Mouse (Mus musculus) spleen, adult 18-20 months (tissue): ENCODE measurements around the gene Prkar2a.

Experiments used
- DNase-seq, 2 experiments: peaks; one replicate each; pipeline ENCODE4 v3.0.0; 2022; ENCODE audit warnings: mixed read lengths in 2 of 2

The Prkar2a gene

DNA sequence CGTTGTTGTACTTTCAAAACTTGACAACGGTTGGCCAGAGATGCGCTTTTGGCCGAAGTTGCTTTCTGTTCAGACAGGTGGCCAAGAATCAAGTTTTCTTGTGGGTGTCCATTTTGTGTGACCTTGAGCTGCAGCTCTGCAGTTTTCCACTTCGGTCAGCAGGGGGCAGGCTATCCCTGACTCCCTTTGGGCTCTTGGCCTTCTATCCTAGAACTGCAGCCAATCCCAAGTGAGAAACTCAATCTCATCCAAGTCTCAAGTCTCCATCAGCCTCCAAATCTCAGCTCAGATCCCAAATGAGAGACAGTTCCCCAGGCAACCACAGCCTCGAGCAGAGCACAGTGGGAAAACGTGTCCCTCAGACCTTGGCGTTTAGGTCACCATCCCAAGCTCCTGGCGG lies 64.2 kb downstream of the Prkar2a start:
- DNase-seq, result peak; percentile 16 to 47

DNA sequence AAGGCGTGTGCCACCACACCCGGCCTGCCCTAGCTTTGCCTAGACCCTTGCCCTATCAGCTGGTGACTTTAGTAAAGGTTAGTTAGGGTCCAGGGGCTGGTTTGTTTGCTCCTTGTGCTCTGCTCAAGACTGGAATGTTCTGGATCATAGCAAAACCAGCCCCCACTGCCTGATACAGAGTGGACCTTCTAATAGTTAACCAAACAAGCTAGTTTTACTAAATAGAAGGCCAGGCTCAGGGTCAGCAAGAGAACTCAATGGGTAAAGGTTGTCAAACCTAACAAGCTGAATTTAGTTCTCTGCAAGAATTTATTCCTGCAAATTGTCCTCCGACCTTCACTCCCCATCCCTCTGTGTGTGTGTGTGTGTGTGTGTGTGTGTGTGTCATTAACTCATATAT lies 64.9 kb downstream of the Prkar2a start:
- no peak for DNase-seq

DNA sequence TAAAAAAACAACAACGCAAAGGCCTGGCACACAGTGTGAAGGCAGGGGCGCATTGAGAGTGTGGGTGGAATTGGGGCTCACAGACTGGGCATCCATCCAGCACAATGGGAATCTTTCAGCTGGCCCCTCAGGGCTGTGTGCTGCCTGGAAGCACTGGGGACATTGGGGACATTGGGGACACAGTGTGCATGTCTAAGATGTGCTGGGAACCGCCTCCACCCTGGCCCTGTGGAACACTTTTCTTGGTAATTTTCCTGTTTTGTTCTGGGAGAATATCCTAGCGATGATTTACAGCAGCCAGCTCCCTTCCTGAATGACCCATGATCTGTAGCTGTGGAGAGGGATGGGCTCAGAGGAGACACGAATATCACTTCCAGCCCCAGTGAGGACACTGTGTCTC lies 65.3 kb downstream of the Prkar2a start:
- DNase-seq, result no peak

DNA sequence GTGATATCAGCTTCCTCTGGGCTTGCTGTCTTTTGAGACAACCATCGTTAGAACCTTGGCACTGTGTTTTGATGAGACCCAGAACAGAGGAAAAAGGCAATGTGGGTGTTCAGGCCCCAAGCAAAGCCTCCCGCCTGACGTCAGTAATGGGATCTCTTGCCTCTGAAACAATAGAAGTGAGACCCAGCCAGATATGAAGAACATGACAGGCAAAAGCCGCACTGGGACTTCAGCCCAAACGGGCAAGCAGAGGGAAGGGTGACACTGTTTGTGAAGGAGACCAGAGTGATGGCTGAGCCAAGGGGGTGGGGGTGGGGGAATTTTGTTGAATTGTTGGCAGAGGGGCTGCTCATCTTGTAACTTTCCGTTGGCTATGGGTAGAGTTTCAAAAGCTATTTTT lies 68.3 kb downstream of the Prkar2a start:
- DNase-seq, result no peak

DNA sequence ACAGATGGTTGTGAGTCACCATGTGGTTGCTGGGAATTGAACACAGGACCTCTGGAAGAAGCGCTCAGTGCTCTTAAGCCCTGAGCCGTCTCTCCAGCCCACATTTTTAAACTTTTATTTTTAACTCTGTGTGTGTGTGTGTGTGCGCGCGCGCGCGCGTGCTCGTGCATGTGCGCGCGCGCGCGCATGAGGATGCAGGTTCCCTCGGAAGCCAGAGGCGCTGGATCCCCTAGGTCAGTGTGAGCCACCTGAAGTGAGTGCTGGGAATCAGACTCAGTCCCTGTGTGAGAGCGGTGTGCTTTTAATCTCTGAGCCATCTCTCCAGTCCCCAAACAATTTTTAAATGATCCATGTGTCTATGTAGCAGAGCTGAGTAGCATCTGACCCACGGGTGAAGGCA lies 70.0 kb downstream of the Prkar2a start:
- DNase-seq, result no peak

DNA sequence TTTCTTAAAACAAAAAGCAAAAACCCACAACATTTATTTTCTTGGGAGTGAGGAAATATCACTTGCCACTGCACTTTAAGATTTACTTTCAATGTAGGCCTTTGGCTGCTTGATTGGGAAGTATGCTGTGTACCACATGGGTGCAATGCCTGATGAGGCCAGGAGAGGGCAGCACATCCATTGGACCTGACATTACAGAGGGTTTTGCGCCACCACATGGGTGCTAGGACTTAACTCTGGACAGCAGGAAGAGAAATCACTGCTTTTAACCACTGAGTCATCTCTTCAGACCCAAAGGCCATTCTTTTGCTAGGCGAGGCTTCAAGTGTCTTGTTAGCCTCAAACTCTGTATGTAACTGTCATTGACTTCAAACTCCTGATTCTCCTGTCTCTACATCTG lies 70.7 kb downstream of the Prkar2a start:
- peak in 1 of 2 experiments; percentile 43 for DNase-seq

DNA sequence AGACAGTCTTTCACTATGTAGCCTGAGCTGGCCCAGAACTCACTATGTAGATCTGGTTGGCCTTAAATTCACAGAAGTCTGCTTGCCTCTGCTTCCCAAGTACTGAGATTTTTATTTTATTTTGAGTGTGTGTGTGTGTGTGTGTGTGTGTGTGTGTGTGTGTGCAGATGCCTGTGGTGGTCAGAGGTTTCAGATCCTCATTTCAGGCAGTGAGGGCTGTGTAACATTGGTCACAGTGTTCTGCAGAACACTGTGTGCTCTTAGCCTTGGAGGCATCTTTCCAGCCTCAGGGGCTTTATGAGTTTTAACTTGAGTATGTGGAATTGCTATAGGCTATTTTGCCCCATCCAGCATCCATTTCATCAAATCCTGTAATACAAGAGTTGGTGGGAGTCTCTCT lies 72.4 kb downstream of the Prkar2a start:
- DNase-seq, result no peak

DNA sequence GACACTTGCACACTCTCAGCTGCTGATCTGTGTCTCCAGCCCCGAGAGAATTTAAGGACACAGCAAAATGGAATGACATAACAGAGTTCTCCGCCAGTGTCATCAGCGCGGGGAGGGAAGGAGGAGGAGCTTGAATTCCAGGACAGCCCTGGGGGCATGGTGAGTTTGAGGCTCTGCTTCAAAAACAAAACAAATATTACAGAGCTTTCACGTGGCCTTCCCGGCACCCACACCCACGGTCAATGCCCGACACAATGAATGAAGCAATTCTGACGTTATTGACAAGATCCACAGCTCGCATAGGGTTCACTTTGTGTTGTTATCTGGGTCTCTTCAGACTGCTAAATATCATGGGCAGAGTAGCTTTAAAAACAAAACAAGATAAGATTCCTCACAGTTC lies 75.9 kb downstream of the Prkar2a start:
- DNase-seq, result no peak

DNA sequence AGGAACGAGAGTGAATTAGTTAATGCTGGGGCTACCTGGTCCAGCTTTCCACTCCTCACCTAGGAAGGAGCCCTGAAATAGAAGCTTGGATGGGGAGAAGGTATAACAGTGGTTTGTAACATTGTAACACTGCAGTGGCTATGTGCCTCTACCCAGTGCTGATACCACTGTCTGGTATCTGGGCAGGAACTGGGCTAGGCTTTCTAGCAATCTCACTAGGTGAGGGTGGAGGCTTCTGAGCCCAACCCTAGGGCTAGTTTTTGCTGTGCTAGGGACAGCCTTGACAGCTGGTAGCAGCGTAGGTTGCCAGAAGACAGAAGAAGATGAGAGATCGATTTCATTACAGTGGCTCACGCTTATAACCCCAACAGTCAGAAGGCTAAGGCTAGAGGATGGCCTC lies 87.5 kb downstream of the Prkar2a start:
- DNase-seq, result no peak

DNA sequence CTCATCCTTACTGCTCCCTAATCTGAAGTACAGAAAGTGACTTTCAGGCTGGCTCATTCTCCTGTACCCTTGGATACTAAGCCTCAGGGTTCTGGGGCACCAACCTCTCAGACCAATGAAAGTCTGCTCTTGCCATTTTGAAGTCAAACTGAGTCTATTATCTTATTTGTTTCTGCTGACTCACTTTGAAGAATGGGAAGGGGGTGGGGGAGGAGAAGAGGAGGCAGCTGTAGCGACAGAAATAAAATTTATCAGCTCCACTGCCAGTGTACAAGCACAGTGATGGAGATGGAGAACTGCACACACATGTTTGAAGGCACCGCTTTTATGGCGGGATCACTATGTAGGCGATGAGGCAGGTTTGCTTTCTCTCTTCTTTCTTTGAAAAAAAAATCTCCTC lies 88.2 kb downstream of the Prkar2a start:
- DNase-seq, result no peak

DNA sequence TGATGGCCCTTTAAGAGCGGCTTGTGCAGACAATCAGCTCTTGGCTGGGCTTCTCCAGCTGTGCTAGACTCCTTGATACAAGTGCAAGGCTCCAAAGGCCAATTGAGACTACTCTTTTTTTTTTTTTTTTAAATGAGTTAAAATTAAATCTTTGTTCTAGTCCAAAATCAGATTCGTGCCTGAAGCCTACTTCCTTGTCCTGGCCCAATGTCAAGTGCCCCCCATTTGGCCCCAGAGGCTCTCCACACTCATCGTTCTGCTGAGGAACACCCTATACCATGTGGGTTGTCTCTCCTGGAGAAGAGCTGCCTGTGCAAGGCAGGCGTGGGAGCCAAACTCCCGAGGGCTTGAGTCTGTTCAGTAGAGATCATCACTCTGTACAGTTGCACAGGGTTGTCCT lies 91.8 kb downstream of the Prkar2a start:
- DNase-seq, result no peak

DNA sequence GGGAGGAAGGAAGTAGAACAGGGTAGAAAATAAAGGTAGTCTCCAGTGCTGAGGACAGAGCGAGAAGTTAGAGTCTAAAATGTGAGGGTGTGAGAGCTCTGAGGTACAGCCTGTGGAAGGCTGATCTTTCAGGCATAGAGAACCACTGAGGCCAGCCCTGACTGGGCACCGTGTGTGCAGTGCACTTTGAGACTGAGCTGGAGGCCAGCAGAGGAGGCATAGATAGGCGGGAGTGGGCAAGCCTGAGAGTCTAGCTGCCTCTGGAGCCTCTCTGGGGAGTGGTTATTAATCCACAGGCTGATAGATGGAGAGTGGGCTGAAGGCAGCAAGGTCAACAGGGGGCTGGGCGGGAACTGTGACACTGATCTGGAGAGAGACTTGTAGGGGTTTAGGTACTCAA lies 92.8 kb downstream of the Prkar2a start:
- DNase-seq, result no peak

DNA sequence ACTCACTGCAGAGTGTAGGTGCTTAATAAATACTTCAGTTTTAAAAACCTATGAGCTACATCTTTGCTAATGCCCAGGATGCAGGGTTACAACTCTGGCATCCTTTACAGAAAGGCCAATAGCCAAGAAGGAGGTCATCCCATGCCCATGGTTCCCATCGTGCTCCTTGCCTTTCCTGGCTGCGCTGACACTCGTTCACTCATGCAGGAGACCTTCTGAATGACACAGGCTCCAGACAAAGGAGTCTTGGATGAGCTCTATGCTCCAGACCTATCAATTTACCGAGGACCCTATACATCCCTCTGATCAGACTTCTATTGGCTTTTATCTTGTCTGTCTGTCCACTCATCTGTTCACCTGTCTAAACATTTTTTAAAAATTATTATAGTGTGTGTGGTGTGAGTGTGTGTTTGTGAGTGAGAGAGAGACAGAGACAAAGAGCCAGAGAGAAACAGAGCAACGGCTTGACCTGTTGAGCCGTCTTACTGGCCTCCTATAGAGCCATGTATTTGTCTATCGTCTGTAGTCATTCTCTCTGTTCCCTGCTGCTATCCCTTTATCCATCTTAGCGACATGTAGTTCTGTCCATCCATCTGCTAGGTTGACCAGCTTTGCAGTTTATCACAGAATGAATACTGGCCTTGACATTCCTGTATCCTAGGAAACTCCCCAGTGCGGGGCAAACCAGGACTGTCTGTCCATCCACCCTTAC lies 93.9 kb downstream of the Prkar2a start:
- no peak for DNase-seq

DNA sequence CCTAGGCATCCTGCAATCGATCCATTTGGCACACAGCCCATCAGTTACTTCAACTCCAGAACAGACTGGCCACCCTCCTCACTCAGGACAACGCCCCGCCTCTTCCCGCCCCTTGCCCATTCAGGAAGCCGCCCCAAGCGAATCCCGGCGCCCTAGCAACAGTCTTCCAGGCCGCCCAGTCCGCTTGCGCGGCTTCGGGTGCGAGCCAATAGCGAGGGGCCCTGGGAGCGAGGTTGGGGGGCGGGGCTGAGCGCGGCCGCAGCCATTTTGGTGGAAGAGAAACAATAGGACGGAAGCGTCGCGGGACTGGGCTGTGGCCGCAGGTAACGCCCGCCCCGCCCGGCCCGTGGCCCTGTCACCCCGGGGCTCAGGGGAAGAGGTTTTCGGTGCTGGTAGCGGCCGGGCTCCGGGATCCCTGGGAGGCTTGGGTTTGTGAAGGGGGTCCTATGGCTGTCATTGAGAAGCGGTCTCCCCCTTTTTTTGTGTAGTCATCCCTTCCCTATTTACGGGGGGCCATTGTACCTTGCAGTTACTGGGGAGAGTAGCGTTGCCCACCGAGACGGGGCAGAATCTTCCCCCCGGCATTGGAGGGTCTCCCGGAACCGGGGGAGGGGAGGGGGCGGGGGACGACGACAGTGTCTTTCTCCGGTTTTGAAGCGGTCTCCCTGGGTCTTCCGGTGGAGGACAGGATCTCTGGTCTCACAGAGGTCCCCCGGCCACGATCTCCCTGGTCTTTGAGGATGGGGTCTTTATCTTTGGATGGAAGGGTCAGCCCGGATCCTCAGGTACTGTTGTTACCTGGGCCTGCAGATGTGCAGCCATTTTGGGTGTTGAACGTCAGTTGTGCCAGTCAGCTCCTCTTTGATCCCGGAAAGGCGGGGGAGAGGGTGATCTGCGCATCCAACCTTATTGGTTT lies 94.7 kb downstream of the Prkar2a start, which contains the start of gene Ip6k2:
Ip6k2 (plus strand) TSS at position 249 of the 916 bp plus-strand sequence.
- peak; percentile 92 to 94 for DNase-seq

DNA sequence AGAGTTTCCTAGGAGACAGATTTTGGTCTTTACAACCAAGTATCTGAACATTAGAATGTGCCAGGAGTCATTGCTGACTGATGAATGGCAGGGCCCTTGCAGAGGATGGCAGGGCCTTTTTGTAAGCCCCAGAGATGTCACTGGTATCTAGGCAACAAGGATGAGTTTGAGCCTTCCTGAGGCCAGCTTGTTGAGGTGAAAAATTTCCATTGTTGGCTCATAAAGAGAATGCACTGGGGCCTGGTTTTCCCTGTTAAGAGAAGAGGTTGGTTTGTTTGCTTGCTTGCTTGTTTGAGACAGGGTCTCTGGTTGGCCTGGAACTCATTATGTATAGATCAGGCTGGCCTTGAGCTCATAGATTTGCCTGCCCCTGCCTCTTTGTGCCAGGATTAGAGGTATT lies 96.3 kb downstream of the Prkar2a start:
- no peak for DNase-seq

DNA sequence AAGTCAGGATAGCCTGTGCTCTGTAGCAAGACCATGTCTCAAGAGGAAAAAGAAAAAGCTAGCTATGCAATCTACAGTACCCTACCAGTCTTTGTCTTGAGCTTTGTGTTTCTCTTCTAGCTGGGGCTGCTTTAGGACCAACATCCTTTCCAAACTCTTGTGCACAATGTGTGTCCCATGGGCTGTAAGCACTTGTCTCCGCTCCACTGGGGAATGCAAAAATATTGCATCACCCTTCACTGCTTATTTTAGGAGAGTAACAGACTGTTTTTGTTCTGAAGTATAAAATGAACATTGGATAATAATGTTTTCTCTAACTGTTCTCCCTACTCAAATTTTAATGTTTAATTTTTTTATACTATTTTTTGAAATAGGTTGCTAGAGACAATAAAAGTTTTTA lies 97.4 kb downstream of the Prkar2a start:
- no peak for DNase-seq

DNA sequence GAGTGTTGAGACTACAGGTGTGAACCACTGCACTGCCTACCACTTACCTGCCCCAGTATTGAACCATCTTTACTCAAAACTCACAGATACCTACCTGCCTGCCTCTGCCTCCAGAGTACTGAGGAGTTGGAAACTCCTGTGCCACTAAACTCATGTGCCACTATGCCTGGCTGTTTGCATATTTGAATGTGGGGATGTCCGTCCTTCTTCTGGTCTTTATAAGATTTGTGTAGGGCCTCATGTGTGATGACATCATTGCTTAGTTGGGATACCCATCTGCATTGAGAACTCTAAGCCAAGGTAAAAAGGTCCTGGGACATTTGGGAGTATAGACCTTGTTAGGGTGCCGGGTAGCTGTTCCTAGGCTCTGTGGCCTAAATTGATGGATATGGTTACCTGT lies 98.0 kb downstream of the Prkar2a start:
- no peak for DNase-seq

DNA sequence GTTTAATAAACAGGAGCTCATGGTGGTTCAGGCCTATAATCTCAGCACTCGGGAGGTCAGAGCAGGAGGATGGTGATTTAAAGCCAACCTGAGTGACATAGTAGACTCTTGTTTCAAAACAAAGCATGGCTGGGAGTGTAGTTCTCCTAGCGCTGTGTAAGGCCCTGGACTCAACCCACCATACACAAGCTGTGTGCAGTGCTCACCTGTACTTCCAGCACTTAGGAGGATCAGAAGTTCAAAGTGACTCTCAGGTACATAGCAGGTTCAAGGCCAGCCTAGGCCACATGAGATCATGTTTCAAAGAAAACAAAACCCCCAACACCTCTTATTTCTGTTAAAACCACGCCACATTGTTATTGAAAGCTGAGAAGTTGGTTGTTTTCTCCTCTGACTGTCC lies 99.6 kb downstream of the Prkar2a start:
- no peak for DNase-seq

DNA sequence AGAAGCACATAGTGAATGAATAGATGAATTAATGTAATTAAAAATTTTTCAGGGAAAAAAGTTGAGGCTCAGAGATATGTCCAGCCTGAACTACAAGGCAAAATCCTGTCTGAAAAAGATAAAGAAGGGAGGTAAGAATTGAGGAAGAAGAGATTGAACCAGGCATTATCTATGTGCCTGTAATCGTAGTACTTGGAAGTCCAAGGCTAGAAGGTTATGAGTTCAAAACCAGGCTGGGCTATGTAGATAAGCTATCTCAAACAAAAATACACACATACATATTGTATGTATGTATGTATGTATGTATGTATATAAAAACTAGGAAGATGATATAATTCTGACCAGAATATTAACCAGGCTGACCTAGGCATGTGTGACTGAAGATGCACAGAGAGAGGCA lies 103.2 kb downstream of the Prkar2a start:
- no peak for DNase-seq

DNA sequence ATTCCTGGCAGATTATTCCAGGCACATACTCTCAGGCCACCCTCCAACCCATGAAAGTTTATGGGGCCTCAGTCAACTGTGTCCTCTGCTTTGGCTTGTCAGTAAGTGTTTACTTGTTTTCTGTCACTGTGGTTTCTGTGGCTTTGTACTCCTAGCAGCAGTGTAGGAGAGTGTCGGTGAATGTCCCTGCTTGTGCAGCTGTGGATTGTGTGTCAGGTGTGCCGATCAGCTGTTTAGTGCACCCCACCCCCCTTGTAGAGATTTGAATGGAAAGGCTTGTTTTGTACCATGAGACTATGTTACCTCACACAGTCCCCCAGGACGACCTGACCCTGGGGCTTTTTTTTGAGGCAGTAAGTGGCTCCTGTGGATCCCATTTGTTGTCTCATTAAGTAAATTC lies 103.6 kb downstream of the Prkar2a start:
- no peak for DNase-seq

DNA sequence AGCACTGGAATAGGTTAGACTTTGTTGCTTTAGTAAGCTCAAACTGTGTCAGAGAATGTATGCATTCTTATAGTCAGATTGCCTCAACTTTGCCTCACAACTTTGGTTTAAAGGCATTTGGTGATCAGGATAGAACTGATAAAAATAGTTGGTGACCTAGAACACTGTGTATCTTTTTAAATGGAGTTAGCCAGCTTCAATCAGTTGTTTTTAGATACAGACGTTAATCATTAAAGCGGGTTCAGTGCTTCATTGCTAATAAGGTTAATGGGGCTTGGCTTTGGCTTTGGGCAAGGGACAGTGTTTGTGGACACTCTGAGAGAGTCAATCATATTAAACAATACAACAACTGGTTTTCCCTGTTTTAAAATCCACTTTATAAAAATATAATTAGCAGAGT lies 106.2 kb downstream of the Prkar2a start:
- no peak for DNase-seq

DNA sequence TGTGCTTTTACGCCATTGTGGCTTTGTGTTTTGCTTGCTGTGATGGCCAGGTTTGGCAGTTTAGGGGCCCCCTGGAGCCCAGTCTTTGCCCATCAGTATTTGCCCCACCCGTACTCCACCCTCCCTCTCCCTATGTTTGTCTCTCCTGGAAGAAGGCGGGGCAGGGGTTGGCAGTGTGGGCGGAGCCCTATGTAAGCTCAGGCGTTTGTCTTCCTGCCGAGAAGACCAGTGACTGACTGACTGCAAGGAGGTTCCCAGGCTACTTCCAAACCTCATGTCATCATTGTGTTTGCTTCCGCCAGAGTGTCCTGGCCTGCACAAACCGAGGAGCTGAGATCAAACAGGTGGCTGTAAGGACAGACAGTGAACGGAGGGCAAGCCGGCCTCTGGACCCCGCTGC lies 106.6 kb downstream of the Prkar2a start:
- DNase-seq, result no peak

DNA sequence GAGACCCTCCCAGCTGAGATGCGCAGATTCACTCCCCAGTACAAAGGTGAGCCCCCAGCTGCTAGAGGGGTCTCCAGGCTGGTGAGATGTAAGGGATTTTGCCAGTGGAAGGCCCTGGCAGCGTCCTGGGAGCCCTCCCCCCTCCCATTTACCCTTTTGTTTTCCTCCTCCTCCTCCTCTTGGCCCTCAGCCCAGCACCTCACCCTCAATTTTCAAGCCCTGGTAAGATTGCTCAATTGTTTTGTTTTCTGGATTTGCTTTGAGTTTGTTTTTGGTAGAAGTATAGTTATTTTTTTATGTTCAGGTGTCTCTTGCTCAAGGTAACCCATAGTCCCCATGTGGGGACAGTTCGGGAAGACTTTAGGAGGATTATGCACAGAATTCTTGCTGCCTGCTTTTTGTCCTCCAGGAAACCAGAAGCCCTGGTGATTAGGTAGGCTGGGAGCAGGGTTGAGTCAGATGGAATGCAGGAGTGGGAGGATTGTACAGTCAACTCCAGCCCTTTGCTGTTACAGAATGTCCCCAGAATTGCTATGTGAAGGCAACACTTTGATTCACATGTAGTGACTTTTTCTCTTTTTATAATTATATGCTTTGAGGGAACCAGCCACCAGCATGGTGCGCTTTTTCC lies 107.4 kb downstream of the Prkar2a start:
- DNase-seq, result no peak

DNA sequence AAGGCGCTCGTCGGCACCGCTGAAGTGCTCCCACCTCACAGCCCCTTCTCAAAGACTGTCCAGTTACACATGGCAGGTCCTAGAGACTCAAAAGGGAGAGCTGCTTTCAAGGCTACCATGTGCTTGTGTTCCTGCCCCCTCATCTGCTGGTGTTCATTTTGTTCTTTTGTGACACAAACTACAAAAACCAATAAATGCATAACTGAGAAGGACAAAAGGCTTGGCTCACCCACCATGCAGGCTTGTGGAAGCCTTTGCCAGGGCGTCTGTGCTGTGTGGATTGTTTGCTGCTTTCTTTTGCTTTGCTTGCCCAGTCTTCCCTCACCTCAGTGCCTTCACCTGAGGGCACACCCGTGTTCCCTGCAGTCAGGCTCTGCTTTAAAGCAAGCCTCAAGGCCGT lies 108.4 kb downstream of the Prkar2a start:
- DNase-seq, result no peak
